Mouse (Mus musculus): ENCODE results near the gene Samd5. TPM values are rescaled to one million over a fixed set of nuclear protein-coding genes. Genes with fewer than 3 reads are reported as not detected.

The Samd5 gene
- polyA plus RNA-seq, 1 experiment from 2014 or later = 8.9 TPM

GRCm38 (mm10) chr10:9693990-9694699 is 19.1 kb upstream of the Samd5 start:
- Histone ChIP-seq H3K27me3 (ENCODE audit: control insufficient read depth, insufficient read depth, low read depth, low read length) (no peaks in the 10 kb centered on the region), H3K4me1 (replicated peaks; ENCODE audit: control insufficient read depth, insufficient read depth, low read length) (no peaks in the 10 kb centered on the region), H3K36me3 (ENCODE audit: control insufficient read depth, insufficient read depth, low read length) (no peaks in the 10 kb centered on the region), H3K9ac (ENCODE audit: low read length) (no peak overlapping the region), H3K9me3 (ENCODE audit: control insufficient read depth, low read length) (no peaks in the 10 kb centered on the region), H3K4me2 (ENCODE audit: low read depth, low read length) (no peak overlapping the region), H3K27ac (ENCODE audit: low read length) (no peak overlapping the region), H3K4me3 (ENCODE audit: low read length) (no peak overlapping the region)
- ATAC-seq (ENCODE audit: low read depth) = no peak
- 60% methylated on average over 16 of the region's 16 CpGs for WGBS

DNA sequence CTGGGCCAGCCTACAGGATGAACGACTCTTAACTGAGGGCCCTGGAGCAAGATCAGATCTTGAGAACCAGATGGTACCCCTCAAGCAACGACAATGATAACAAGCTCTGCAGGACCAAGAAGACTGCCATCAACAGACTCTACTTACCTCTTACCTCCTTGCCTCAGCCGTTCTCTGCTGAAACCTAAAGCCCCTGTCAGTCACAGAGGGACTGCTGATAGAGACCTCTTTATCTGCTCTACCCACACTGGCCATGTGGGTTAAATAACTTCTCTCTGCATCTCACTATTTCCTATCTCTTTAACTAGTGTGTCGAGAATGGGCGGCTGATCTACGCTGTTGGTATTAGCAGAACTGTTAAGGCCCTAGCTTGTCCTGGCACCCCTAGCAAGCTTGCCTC is 5.9 kb upstream of the Samd5 start:
- Histone ChIP-seq H3K4me1 (replicated peaks; ENCODE audit: control insufficient read depth, insufficient read depth, low read length) (peaks cover 3% of the 10 kb centered on the region; the same call in 1 of the 2 replicates), H3K4me3 (ENCODE audit: low read length) (no peak overlapping the region), H3K4me2 (ENCODE audit: low read depth, low read length) (no peak overlapping the region), H3K9ac (ENCODE audit: low read length) (no peak overlapping the region), H3K27ac (ENCODE audit: low read length) (no peak overlapping the region), H3K9me3 (ENCODE audit: control insufficient read depth, low read length) (no peaks in the 10 kb centered on the region), H3K36me3 (ENCODE audit: control insufficient read depth, insufficient read depth, low read length) (no peaks in the 10 kb centered on the region), H3K27me3 (ENCODE audit: control insufficient read depth, insufficient read depth, low read depth, low read length) (0 out of 2 replicates have a peak, but pooled peaks cover 2% of the 10 kb centered on the region)
- 65% methylated on average over 6 of the region's 6 CpGs for WGBS
- no peak for ATAC-seq (ENCODE audit: low read depth)

DNA sequence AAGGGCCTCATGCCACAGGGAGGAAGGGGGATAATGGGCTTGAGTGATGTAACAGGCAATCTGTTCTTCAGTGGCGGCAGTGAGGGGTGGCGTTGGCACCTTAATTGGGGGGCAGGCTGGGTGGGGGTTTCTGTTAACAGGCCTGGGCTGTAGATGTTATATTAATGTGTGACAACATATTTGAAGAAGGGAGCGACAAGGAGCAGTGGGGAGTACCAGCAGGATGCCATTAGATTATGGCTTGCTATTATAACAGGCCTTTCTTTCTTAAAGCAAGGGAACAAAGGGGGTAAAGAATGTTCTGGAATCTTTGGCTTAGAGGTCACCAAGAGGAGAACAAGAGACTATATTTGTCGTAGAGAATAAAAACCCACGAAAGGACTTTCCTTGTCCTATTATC is 4.9 kb upstream of the Samd5 start:
- 71% methylated on average over 5 of the region's 5 CpGs for WGBS
- H3K4me2 ChIP-seq (ENCODE audit: low read depth, low read length) = no peak overlapping the region
- H3K27me3 ChIP-seq (ENCODE audit: control insufficient read depth, insufficient read depth, low read depth, low read length) = 0 out of 2 replicates have a peak, but pooled peaks cover 2% of the 10 kb centered on the region
- H3K9ac ChIP-seq (ENCODE audit: low read length) = no peak overlapping the region
- no peak overlapping the region for H3K4me3 ChIP-seq (ENCODE audit: low read length)
- H3K36me3 ChIP-seq (ENCODE audit: control insufficient read depth, insufficient read depth, low read length) = no peaks in the 10 kb centered on the region
- no peaks in the 10 kb centered on the region for H3K9me3 ChIP-seq (ENCODE audit: control insufficient read depth, low read length)
- H3K4me1 ChIP-seq (replicated peaks; ENCODE audit: control insufficient read depth, insufficient read depth, low read length) = peaks cover 3% of the 10 kb centered on the region; the same call in 1 of the 2 replicates
- no peak for ATAC-seq (ENCODE audit: low read depth)
- H3K27ac ChIP-seq (ENCODE audit: low read length) = no peak overlapping the region

GRCm38 (mm10) chr10:9678071-9678470 is 3.1 kb upstream of the Samd5 start:
- Histone ChIP-seq H3K9me3 (ENCODE audit: control insufficient read depth, low read length) (no peaks in the 10 kb centered on the region), H3K27ac (ENCODE audit: low read length) (no peak overlapping the region), H3K4me1 (replicated peaks; ENCODE audit: control insufficient read depth, insufficient read depth, low read length) (peaks cover 3% of the 10 kb centered on the region; the same call in 1 of the 2 replicates), H3K36me3 (ENCODE audit: control insufficient read depth, insufficient read depth, low read length) (no peaks in the 10 kb centered on the region), H3K4me2 (ENCODE audit: low read depth, low read length) (no peak overlapping the region), H3K9ac (ENCODE audit: low read length) (no peak overlapping the region), H3K4me3 (ENCODE audit: low read length) (no peak overlapping the region), H3K27me3 (ENCODE audit: control insufficient read depth, insufficient read depth, low read depth, low read length) (0 out of 2 replicates have a peak, but pooled peaks cover 2% of the 10 kb centered on the region)
- 18% methylated on average over 5 of the region's 5 CpGs for WGBS
- no peak for ATAC-seq (ENCODE audit: low read depth)

GRCm38 (mm10) chr10:9676886-9677285 is 1.9 kb upstream of the Samd5 start:
- WGBS = 1% methylated on average over 17 of the region's 17 CpGs

DNA sequence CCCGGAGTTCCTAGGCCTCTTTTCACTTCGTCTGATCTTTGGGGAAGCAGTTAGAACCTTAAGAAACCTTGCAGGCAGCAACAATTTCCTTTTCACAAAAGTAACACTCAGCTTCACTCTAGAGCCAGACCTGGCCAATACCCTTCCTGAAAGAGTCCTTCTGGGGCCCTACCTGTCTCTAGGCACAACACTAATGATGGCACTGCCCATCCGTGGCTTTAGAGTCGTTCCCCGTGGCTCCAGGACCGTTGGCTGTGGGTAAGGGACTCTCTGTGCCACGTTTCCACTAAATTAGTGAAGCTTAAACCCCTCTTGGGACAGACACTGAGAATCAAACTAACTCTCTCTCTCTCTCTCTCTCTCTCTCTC is 1.4 kb upstream of the Samd5 start:
- no peak overlapping the region for H3K27ac ChIP-seq (ENCODE audit: low read length)
- WGBS = 15% methylated on average over 7 of the region's 7 CpGs
- peaks cover 3% of the 10 kb centered on the region; the same call in 1 of the 2 replicates for H3K4me1 ChIP-seq (replicated peaks; ENCODE audit: control insufficient read depth, insufficient read depth, low read length)
- H3K4me2 ChIP-seq (ENCODE audit: low read depth, low read length) = peak overlapping the region; percentile 96
- no peak overlapping the region for H3K4me3 ChIP-seq (ENCODE audit: low read length)
- H3K9me3 ChIP-seq (ENCODE audit: control insufficient read depth, low read length) = no peaks in the 10 kb centered on the region
- 0 out of 2 replicates have a peak, but pooled peaks cover 2% of the 10 kb centered on the region for H3K27me3 ChIP-seq (ENCODE audit: control insufficient read depth, insufficient read depth, low read depth, low read length)
- no peak for ATAC-seq (ENCODE audit: low read depth)
- H3K9ac ChIP-seq (ENCODE audit: low read length) = 0 out of 2 replicates have a peak overlapping the region, but pooled peaks have one; percentile 10
- H3K36me3 ChIP-seq (ENCODE audit: control insufficient read depth, insufficient read depth, low read length) = no peaks in the 10 kb centered on the region

More at GRCm38 (mm10) chr10:9676886-9677285, 1.9 kb upstream of the Samd5 start:
- Histone ChIP-seq H3K9me3 (ENCODE audit: control insufficient read depth, low read length) (no peaks in the 10 kb centered on the region), H3K4me1 (replicated peaks; ENCODE audit: control insufficient read depth, insufficient read depth, low read length) (peaks cover 3% of the 10 kb centered on the region; the same call in 1 of the 2 replicates), H3K9ac (ENCODE audit: low read length) (no peak overlapping the region), H3K27me3 (ENCODE audit: control insufficient read depth, insufficient read depth, low read depth, low read length) (0 out of 2 replicates have a peak, but pooled peaks cover 2% of the 10 kb centered on the region), H3K27ac (ENCODE audit: low read length) (no peak overlapping the region), H3K4me2 (ENCODE audit: low read depth, low read length) (peak overlapping the region; percentile 53), H3K4me3 (ENCODE audit: low read length) (peak overlapping the region; percentile 22), H3K36me3 (ENCODE audit: control insufficient read depth, insufficient read depth, low read length) (no peaks in the 10 kb centered on the region)
- peak; percentile 49 for ATAC-seq (ENCODE audit: low read depth)

DNA sequence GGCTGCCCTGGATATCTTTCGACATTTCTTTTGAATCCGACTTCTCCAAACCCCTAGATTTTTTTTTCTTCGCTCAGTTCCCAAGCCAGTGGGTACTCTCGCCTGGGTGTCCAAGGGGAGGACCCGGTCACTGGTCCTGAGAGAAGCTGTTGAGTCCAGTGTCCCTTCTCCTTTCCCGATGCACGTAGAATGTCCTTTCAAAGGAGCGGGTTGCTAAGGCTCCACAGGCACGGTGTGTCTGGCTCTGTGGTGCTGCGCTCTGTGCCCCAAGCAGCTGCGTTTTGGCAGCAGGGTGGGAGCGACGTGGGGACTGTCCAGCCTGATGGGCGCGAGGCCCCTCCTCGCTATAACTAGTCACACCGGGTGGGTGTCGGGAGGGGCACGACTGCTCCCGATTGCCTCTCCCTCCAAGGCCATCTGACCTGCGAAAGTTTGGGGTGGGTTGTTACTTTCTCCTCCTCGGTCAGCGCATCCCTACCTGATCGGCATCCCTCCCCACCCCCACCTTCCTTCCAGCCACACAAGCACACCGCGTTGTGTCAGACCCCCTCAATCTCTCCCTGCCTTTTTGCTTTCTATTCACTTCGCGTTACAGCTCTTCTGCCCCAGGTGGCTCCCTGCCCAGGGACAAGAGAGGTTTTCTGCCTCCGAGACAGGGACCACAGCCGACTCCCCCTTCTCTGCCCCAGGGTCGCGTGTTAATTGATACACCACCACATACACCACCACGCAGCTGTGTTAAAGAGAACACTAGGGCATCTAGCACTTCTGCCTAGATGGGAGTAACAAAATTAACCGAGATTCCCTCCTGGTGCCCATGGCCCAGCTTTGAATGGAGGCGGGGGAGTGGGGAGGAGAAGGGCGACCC is 776 bp upstream of the Samd5 start:
- 7% methylated on average over 36 of the region's 36 CpGs for WGBS
- no peaks in the 10 kb centered on the region for H3K36me3 ChIP-seq (ENCODE audit: control insufficient read depth, insufficient read depth, low read length)
- ATAC-seq (ENCODE audit: low read depth) = peak; percentile 50
- peak overlapping the region; percentile 78 for H3K4me3 ChIP-seq (ENCODE audit: low read length)
- H3K27me3 ChIP-seq (ENCODE audit: control insufficient read depth, insufficient read depth, low read depth, low read length) = 0 out of 2 replicates have a peak, but pooled peaks cover 2% of the 10 kb centered on the region
- peak overlapping the region; percentile 39 for H3K27ac ChIP-seq (ENCODE audit: low read length)
- H3K9me3 ChIP-seq (ENCODE audit: control insufficient read depth, low read length) = no peaks in the 10 kb centered on the region
- H3K4me1 ChIP-seq (replicated peaks; ENCODE audit: control insufficient read depth, insufficient read depth, low read length) = peaks cover 3% of the 10 kb centered on the region; the same call in 1 of the 2 replicates
- H3K4me2 ChIP-seq (ENCODE audit: low read depth, low read length) = peak overlapping the region; percentile 96
- H3K9ac ChIP-seq (ENCODE audit: low read length) = peak overlapping the region; percentile 77

- Histone ChIP-seq H3K9me3 (ENCODE audit: control insufficient read depth, low read length) (no peaks in the 10 kb centered on the region), H3K4me2 (ENCODE audit: low read depth, low read length) (peak overlapping the region; percentile 96), H3K4me1 (replicated peaks; ENCODE audit: control insufficient read depth, insufficient read depth, low read length) (peaks cover 5% of the 10 kb centered on the region; the same call in 1 of the 2 replicates), H3K4me3 (ENCODE audit: low read length) (peak overlapping the region; percentile 78), H3K36me3 (ENCODE audit: control insufficient read depth, insufficient read depth, low read length) (no peaks in the 10 kb centered on the region), H3K27ac (ENCODE audit: low read length) (no peak overlapping the region), H3K27me3 (ENCODE audit: control insufficient read depth, insufficient read depth, low read depth, low read length) (0 out of 2 replicates have a peak, but pooled peaks cover 2% of the 10 kb centered on the region), H3K9ac (ENCODE audit: low read length) (no peak overlapping the region; the same call in 1 of the 2 replicates)
- ATAC-seq (ENCODE audit: low read depth) = no peak
These were observed 1.7 kb downstream of the Samd5 start for GRCm38 (mm10) chr10:9673276-9673675.

GRCm38 (mm10) chr10:9672751-9673150 is 2.3 kb downstream of the Samd5 start:
- no peak for ATAC-seq (ENCODE audit: low read depth)
- H3K4me2 ChIP-seq (ENCODE audit: low read depth, low read length) = peak overlapping the region; percentile 96
- peak overlapping the region; percentile 78 for H3K4me3 ChIP-seq (ENCODE audit: low read length)

More at GRCm38 (mm10) chr10:9672751-9673150, 2.3 kb downstream of the Samd5 start:
- H3K9ac ChIP-seq (ENCODE audit: low read length) = no peak overlapping the region
- no peak overlapping the region for H3K27ac ChIP-seq (ENCODE audit: low read length)
- H3K27me3 ChIP-seq (ENCODE audit: control insufficient read depth, insufficient read depth, low read depth, low read length) = 0 out of 2 replicates have a peak, but pooled peaks cover 2% of the 10 kb centered on the region
- WGBS = 86% methylated on average over 5 of the region's 5 CpGs
- no peaks in the 10 kb centered on the region for H3K36me3 ChIP-seq (ENCODE audit: control insufficient read depth, insufficient read depth, low read length)
- H3K9me3 ChIP-seq (ENCODE audit: control insufficient read depth, low read length) = no peaks in the 10 kb centered on the region
- H3K4me1 ChIP-seq (replicated peaks; ENCODE audit: control insufficient read depth, insufficient read depth, low read length) = peaks cover 5% of the 10 kb centered on the region; the same call in 1 of the 2 replicates

Measured in lung, embryonic 16.5 days (tissue).